Mouse (Mus musculus): ENCODE measurements around the gene Psmb11. TPM values are rescaled to one million over a fixed set of nuclear protein-coding genes. Genes with fewer than 3 reads are reported as not detected.

Psmb11 gene
- polyA plus RNA-seq (2015; fragmentation: Nextera tagmentation; extraction: Ambion mirVana) = not detected in 2 replicates

DNA sequence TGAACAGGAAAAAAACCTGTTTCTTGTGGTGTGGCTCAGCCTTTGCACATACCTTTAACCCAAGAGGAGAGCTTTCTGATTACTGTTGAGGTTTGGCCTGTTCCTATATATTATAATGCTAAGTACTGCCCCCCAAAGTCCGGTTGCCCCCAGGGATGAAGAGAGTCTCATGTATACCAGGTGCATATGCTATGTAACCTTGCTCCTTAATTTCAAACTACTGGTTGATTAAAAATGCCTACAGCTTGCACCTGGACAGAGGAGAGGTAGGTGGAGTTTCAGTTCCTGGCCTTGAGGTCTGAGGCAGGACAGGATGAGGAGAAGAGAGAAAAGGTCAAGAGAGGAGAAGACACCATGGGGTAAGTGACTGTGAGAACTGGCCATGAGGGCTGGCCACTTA is at the start of gene Psmb11:
Psmb11 (plus strand) TSS at position 301 of the 400 bp plus-strand sequence.
- no peak within 1 kb of the TSS for H3K4me3 ChIP-seq (ENCODE audit: low read depth, low read length)
- peaks cover 10% of the 10 kb centered on the region; the same call in 1 of the 2 replicates for H3K4me1 ChIP-seq (ENCODE audit: insufficient read depth)
- no peak within 1 kb of the TSS for H3K9ac ChIP-seq (replicated peaks)
- no peak for ATAC-seq
- no peaks in the 10 kb centered on the region for H3K36me3 ChIP-seq (replicated peaks; ENCODE audit: insufficient read depth, low read length)
- 91% methylated on average over 1 of the region's 1 CpGs for WGBS (ENCODE audit: insufficient replicate concordance)
- no peak within 1 kb of the TSS for H3K27ac ChIP-seq (ENCODE audit: low read depth)
- H3K27me3 ChIP-seq (ENCODE audit: insufficient read depth, low read length) = no peaks in the 10 kb centered on the region
- H3K4me2 ChIP-seq (ENCODE audit: low read depth, low read length) = no peak within 1 kb of the TSS
- no peak for TF ChIP-seq EP300 (IDR thresholded peaks at IDR 0.05; ENCODE audit: low read depth)
- TF ChIP-seq CTCF (IDR thresholded peaks at IDR 0.05; ENCODE audit: low read depth) = no peak
- H3K9me3 ChIP-seq (ENCODE audit: low read length) = no peaks in the 10 kb centered on the region
- no peak for DNase-seq

DNA sequence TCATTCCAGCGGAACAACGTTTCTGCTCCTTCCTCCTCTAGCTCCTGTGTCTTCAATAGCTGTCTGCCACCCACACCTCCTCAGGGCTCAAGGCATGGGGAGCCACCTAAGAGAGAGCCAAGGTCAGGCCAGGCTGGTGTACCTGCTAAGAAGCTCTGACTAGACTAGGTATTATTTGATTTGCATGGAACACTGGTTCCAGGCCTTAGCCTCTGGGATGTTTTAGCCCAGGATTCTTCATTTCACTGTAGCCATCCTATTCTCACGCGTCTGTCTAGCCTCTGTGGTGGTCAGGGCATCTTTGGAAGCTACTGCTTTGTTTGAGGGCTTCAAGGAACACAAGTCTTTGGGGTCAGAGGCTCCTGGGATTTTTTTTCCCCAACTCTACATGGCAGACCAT is 49.1 kb upstream of the Psmb11 start:
- Histone ChIP-seq H3K4me3 (ENCODE audit: low read depth, low read length) (no peak overlapping the region), H3K27me3 (ENCODE audit: insufficient read depth, low read length) (peaks cover 32% of the 10 kb centered on the region), H3K4me1 (ENCODE audit: insufficient read depth) (peaks cover 39% of the 10 kb centered on the region), H3K9ac (replicated peaks) (peak overlapping the region; percentile 30; the same call in 1 of the 2 replicates), H3K9me3 (ENCODE audit: low read length) (no peaks in the 10 kb centered on the region), H3K27ac (ENCODE audit: low read depth) (no peak overlapping the region; the same call in 1 of the 2 replicates), H3K36me3 (replicated peaks; ENCODE audit: insufficient read depth, low read length) (peaks cover 6% of the 10 kb centered on the region; the same call in 1 of the 2 replicates), H3K4me2 (ENCODE audit: low read depth, low read length) (no peak overlapping the region)
- DNase-seq = no peak
- ATAC-seq = no peak
- 61% methylated on average over 4 of the region's 4 CpGs for WGBS (ENCODE audit: insufficient replicate concordance)
- TF ChIP-seq CTCF (IDR thresholded peaks at IDR 0.05; ENCODE audit: low read depth) (no peak), EP300 (IDR thresholded peaks at IDR 0.05; ENCODE audit: low read depth) (no peak)

DNA sequence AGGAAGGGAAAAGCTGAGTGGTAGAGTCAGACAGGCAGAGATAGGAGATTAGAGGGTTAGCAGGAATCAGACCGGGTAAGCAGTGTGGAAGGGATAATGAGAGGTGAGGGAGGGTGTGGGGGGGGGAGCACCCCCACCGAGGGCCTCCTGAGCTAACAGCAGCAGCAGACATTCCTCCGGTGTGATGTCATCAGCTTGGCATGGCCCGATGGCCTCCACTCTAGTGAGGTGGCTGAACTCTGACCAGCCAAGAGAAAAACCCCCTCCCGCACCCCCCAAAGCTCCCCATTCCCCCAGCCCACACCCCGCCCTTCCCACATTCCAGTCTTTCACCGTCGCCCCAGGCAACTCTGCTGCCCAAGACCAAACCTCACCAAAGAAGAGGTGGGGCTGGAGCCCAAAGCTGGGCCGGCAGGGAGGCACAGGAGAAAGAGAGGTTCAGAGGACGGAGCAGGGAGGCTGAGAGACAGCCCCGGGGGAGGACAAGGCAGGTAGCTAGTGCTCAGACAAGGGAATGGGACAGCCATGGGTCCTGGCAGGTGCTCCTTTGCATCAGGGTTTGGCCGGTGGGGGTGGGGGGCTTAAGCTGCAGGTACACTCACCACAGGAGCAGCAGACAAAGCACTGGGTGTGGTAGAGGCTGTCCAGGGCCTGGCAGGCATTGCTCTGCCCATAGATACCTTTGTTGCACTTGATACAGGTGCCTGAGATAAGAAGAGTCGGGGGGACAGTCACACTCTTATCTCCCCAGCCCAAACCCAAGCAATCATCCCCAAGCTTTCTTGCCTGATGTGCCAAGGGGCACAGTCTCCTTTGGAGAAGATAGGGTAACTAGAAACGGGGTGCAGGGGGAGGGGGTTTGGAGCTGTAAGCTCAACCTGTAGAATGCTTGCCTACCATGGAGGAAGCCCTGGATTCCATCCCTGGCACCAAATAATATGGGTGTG is 48.2 kb upstream of the Psmb11 start:
- peaks cover 39% of the 10 kb centered on the region for H3K4me1 ChIP-seq (ENCODE audit: insufficient read depth)
- H3K27me3 ChIP-seq (ENCODE audit: insufficient read depth, low read length) = peaks cover 41% of the 10 kb centered on the region
- 26% methylated on average over 14 of the region's 14 CpGs for WGBS (ENCODE audit: insufficient replicate concordance)
- no peak for TF ChIP-seq EP300 (IDR thresholded peaks at IDR 0.05; ENCODE audit: low read depth)
- TF ChIP-seq CTCF (IDR thresholded peaks at IDR 0.05; ENCODE audit: low read depth) = no peak
- H3K9me3 ChIP-seq (ENCODE audit: low read length) = no peaks in the 10 kb centered on the region
- no peak overlapping the region for H3K4me3 ChIP-seq (ENCODE audit: low read depth, low read length)
- H3K9ac ChIP-seq (replicated peaks) = peak overlapping the region; percentile 30
- H3K27ac ChIP-seq (ENCODE audit: low read depth) = peak overlapping the region; percentile 39
- H3K4me2 ChIP-seq (ENCODE audit: low read depth, low read length) = 0 out of 2 replicates have a peak overlapping the region, but pooled peaks have one; percentile 32
- ATAC-seq = peak; percentile 59
- DNase-seq = peak; percentile 62
- peaks cover 3% of the 10 kb centered on the region; the same call in 1 of the 2 replicates for H3K36me3 ChIP-seq (replicated peaks; ENCODE audit: insufficient read depth, low read length)

DNA sequence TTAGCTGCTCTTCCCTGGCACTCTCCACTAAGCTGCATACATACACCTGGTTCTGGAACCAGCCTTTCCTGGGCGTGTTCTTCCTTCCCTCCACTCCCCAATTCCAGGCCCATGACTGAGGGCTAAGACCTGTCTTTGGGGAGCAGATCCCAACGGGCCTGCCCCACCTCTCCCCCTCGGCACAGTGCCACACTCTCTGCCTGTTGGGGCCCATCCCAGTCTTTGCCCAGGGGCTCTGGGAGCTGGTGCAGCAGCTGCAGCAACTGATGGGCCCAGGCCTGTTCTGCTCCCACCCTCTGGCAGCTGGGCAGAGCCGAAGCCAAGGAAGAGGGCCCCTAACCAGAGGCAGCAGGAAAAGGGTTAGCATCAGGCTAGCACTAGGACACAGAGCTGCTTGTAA is 47.0 kb upstream of the Psmb11 start:
- H3K9me3 ChIP-seq (ENCODE audit: low read length) = no peaks in the 10 kb centered on the region
- no peak overlapping the region for H3K4me3 ChIP-seq (ENCODE audit: low read depth, low read length)
- peaks cover 41% of the 10 kb centered on the region for H3K27me3 ChIP-seq (ENCODE audit: insufficient read depth, low read length)
- ATAC-seq (no peak), DNase-seq (no peak)
- H3K4me1 ChIP-seq (ENCODE audit: insufficient read depth) = peaks cover 48% of the 10 kb centered on the region
- H3K4me2 ChIP-seq (ENCODE audit: low read depth, low read length) = 0 out of 2 replicates have a peak overlapping the region, but pooled peaks have one; percentile 97
- TF ChIP-seq CTCF (IDR thresholded peaks at IDR 0.05; ENCODE audit: low read depth) (no peak), EP300 (IDR thresholded peaks at IDR 0.05; ENCODE audit: low read depth) (no peak)
- peak overlapping the region; percentile 12; the same call in 1 of the 2 replicates for H3K9ac ChIP-seq (replicated peaks)
- H3K36me3 ChIP-seq (replicated peaks; ENCODE audit: insufficient read depth, low read length) = no peaks in the 10 kb centered on the region; the same call in 1 of the 2 replicates
- no peak overlapping the region for H3K27ac ChIP-seq (ENCODE audit: low read depth)
- WGBS (ENCODE audit: insufficient replicate concordance) = 55% methylated on average over 4 of the region's 4 CpGs

DNA sequence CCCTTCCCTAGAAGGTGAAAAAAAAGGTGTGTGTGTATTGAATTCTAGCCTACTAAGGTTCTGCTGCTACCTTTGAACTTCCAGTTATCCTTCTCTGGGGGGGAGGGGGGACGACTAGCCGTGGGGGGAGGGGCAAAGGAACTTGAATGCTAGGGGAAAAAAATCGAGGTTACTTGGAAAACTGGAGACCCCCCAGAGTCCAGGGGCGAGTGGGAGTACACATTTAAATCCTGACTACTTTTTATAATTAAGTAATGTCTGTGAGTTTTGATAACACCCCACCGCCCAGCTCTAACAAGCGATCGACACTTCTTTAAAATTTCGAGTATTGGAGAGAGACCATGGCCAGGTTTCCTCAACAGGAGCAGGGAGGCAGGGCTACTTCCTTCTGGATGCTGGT is 46.2 kb upstream of the Psmb11 start:
- H3K27me3 ChIP-seq (ENCODE audit: insufficient read depth, low read length) = peaks cover 41% of the 10 kb centered on the region
- H3K9me3 ChIP-seq (ENCODE audit: low read length) = no peaks in the 10 kb centered on the region
- H3K36me3 ChIP-seq (replicated peaks; ENCODE audit: insufficient read depth, low read length) = no peaks in the 10 kb centered on the region; the same call in 1 of the 2 replicates
- H3K9ac ChIP-seq (replicated peaks) = no peak overlapping the region; the same call in 1 of the 2 replicates
- TF ChIP-seq CTCF (IDR thresholded peaks at IDR 0.05; ENCODE audit: low read depth) = no peak
- no peak for TF ChIP-seq EP300 (IDR thresholded peaks at IDR 0.05; ENCODE audit: low read depth)
- WGBS (ENCODE audit: insufficient replicate concordance) = 21% methylated on average over 8 of the region's 8 CpGs
- H3K27ac ChIP-seq (ENCODE audit: low read depth) = 0 out of 2 replicates have a peak overlapping the region, but pooled peaks have one; percentile 5
- H3K4me1 ChIP-seq (ENCODE audit: insufficient read depth) = peaks cover 54% of the 10 kb centered on the region
- ATAC-seq (no peak), DNase-seq (no peak)
- peak overlapping the region; percentile 97 for H3K4me2 ChIP-seq (ENCODE audit: low read depth, low read length)
- H3K4me3 ChIP-seq (ENCODE audit: low read depth, low read length) = peak overlapping the region; percentile 67

DNA sequence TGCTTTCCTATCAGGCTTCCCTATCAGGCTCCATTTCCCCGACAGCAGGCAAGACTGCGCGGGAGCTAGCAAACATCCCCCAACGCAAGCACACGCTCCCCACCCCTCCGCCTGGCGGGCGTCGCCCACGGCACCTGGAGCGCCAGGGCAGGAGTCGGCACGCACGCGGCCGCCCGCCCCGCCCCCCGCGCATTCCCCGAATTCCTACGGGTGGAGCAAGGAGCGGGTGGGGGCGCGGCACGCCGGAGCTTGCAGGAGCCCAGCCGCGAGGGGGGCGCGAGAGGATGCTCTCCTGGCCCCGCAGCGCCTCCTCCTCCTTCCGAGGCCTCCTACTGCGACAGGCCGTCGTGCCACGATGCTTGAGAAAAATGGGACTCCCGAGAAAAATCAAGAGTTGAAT is 45.6 kb upstream of the Psmb11 start:
- Histone ChIP-seq H3K27ac (ENCODE audit: low read depth) (0 out of 2 replicates have a peak overlapping the region, but pooled peaks have one; percentile 5), H3K9ac (replicated peaks) (no peak overlapping the region), H3K9me3 (ENCODE audit: low read length) (no peaks in the 10 kb centered on the region), H3K4me1 (ENCODE audit: insufficient read depth) (peaks cover 56% of the 10 kb centered on the region), H3K27me3 (ENCODE audit: insufficient read depth, low read length) (peaks cover 41% of the 10 kb centered on the region), H3K4me2 (ENCODE audit: low read depth, low read length) (peak overlapping the region; percentile 97), H3K4me3 (ENCODE audit: low read depth, low read length) (peak overlapping the region; percentile 67), H3K36me3 (replicated peaks; ENCODE audit: insufficient read depth, low read length) (no peaks in the 10 kb centered on the region)
- DNase-seq (peak; percentile 75), ATAC-seq (peak; percentile 26; the same call in 1 of the 2 replicates)
- 4% methylated on average over 37 of the region's 39 CpGs for WGBS (ENCODE audit: insufficient replicate concordance)
- TF ChIP-seq CTCF (IDR thresholded peaks at IDR 0.05; ENCODE audit: low read depth) = no peak
- TF ChIP-seq EP300 (IDR thresholded peaks at IDR 0.05; ENCODE audit: low read depth) = no peak
